Mouse (Mus musculus) limb, embryonic 14.5 days (tissue): ENCODE results near the gene Junb. TPM values are rescaled to one million over a fixed set of nuclear protein-coding genes. Genes with fewer than 3 reads are reported as not detected.

Experiments used
- ATAC-seq: fragments of 200-750 bp; cut with Nextera tagmentation; 2 replicates; pipeline ENCODE4 v1.8.0; 2017; ENCODE audit warnings: low read depth, moderate number of reproducible peaks, moderate TSS enrichment; ENCODE audit not compliant: low FRiP score
- DNase-seq: peaks from one replicate; pipeline ENCODE4 v3.0.0-alpha.2; 2015; ENCODE audit warnings: low spot score
- H3K27ac ChIP-seq: fragments of 300-500 bp; sonication (generic); replicated peaks from 2 replicates; pipeline ENCODE4 v1.5.1; 2014; ENCODE audit warnings: low read depth, mild to moderate bottlenecking, low read length, moderate library complexity, mixed read lengths
- H3K27me3 ChIP-seq: fragments of 300-500 bp; sonication (generic); 2 replicates; pipeline ENCODE4 v1.6.1; 2014; ENCODE audit warnings: low read length, mixed read lengths; ENCODE audit not compliant: control insufficient read depth, insufficient read depth
- H3K36me3 ChIP-seq: fragments of 300-500 bp; sonication (generic); 2 replicates; pipeline ENCODE4 v1.6.1; 2014; ENCODE audit warnings: mild to moderate bottlenecking, low read length, moderate library complexity, mixed read lengths; ENCODE audit not compliant: control insufficient read depth, insufficient read depth
- H3K4me1 ChIP-seq: fragments of 300-500 bp; sonication (generic); 2 replicates; pipeline ENCODE4 v1.6.1; 2014; ENCODE audit warnings: antibody characterized with exemption, low read length, mixed read lengths; ENCODE audit not compliant: control insufficient read depth, insufficient read depth
- H3K4me2 ChIP-seq: fragments of 300-500 bp; sonication (generic); replicated peaks from 2 replicates; pipeline ENCODE4 v1.6.1; 2014; ENCODE audit warnings: low read depth, mild to moderate bottlenecking, low read length, moderate library complexity; ENCODE audit not compliant: severe bottlenecking
- H3K4me3 ChIP-seq: fragments of 300-500 bp; sonication (generic); replicated peaks from 2 replicates; pipeline ENCODE4 v1.5.1; 2014; ENCODE audit warnings: low read length
- H3K9ac ChIP-seq: fragments of 300-500 bp; sonication (generic); 2 replicates; pipeline ENCODE4 v1.6.1; 2014; ENCODE audit warnings: mild to moderate bottlenecking, low read depth, low read length, moderate library complexity; ENCODE audit not compliant: severe bottlenecking
- H3K9me3 ChIP-seq: fragments of 300-500 bp; sonication (generic); 2 replicates; pipeline ENCODE4 v1.6.1; 2016; ENCODE audit warnings: low read length; ENCODE audit not compliant: control insufficient read depth
- POLR2A ChIP-seq: fragments of 200-500 bp; IDR thresholded peaks from 2 replicates; pipeline ENCODE4 v1.8.0; 2012; ENCODE audit warnings: inconsistent platforms, mild to moderate bottlenecking, moderate library complexity, borderline replicate concordance; ENCODE audit not compliant: insufficient read depth, insufficient read length; ENCODE audit errors: extremely low read depth
- WGBS: fragments of 180-500 bp; shearing (Covaris S2); extraction: QIAGEN DNeasy Blood & Tissue Kit; methylation state at CpG from one replicate; pipeline ENCODE4 v1.1.7; 2014; 5-methylcytosine and 5-hydroxymethylcytosine counted together
- polyA plus RNA-seq, 2 experiments: library from polyadenylated mRNA; depleted of rRNA in 1 of 2; stranded (reverse) in 1 of 2; unstranded in 1 of 2; fragments of >200 nt; fragmentation: Nextera tagmentation in 1 of 2; extraction: Ambion mirVana in 1 of 2; gene quantifications; 2 replicates each; pipeline versions ENCODE4 v1.2.1 to v1.2.3; 2012 to 2014

Junb gene
- polyA plus RNA-seq, 2 experiments, result 11.3 to 18.0 TPM

GRCm38 (mm10) chr8:85014431-85014830 lies 35.9 kb upstream of the Junb start, which contains the start of gene Best2:
TSS of gene Best2 (minus strand) at chr8:85014531.
- TF ChIP-seq POLR2A, result no peak
- ATAC-seq (no peak), DNase-seq (no peak)
- Histone ChIP-seq H3K9me3 (no peaks in the 10 kb centered on the region), H3K4me3 (peak within 1 kb of the TSS; percentile 24), H3K4me2 (peak within 1 kb of the TSS; percentile 44), H3K9ac (no peak within 1 kb of the TSS), H3K27me3 (peaks cover 34% of the 10 kb centered on the region), H3K27ac (no peak within 1 kb of the TSS), H3K4me1 (no peaks in the 10 kb centered on the region), H3K36me3 (peaks cover 19% of the 10 kb centered on the region)
- WGBS, result 56% methylated on average over 2 of the region's 2 CpGs

GRCm38 (mm10) chr8:85013230-85013840 lies 34.8 kb upstream of the Junb start:
- 2% methylated on average over 22 of the region's 26 CpGs for WGBS
- peaks cover 38% of the 10 kb centered on the region for H3K27me3 ChIP-seq
- ATAC-seq, result no peak

DNA sequence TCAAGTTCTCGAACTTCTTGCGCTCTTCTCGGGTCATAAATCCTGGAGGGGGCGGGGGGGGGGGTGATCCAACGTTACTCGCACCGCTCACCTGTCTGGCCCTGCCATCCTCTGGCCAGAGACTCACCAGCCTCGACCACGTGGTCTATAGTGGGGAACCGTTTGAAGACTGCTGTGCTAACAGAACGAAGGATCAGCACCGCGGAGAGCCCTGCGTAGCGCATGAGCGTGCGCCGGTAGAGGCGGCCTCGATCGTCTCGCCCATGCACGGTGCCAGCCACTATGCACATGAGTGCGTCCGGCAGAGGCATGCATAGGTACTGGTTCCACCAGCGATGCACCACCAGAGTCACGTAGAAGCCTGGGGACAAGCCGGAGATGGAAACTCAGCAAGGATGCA lies 32.7 kb upstream of the Junb start:
- Histone ChIP-seq H3K27ac (no peak overlapping the region), H3K36me3 (no peaks in the 10 kb centered on the region), H3K4me3 (no peak overlapping the region), H3K4me1 (no peaks in the 10 kb centered on the region), H3K9me3 (no peaks in the 10 kb centered on the region), H3K4me2 (no peak overlapping the region), H3K27me3 (peaks cover 43% of the 10 kb centered on the region), H3K9ac (no peak overlapping the region)
- ATAC-seq (no peak), DNase-seq (no peak)
- no peak for TF ChIP-seq POLR2A
- 17% methylated on average over 28 of the region's 28 CpGs for WGBS

More at GRCm38 (mm10) chr8:85013230-85013840, 34.8 kb upstream of the Junb start:
- peak overlapping the region; percentile 24 for H3K4me3 ChIP-seq
- H3K9ac ChIP-seq, result no peak overlapping the region
- H3K9me3 ChIP-seq, result no peaks in the 10 kb centered on the region
- peak; percentile 72 for DNase-seq
- no peak overlapping the region for H3K27ac ChIP-seq
- TF ChIP-seq POLR2A, result no peak
- peaks cover 9% of the 10 kb centered on the region for H3K36me3 ChIP-seq
- H3K4me1 ChIP-seq, result no peaks in the 10 kb centered on the region
- H3K4me2 ChIP-seq, result peak overlapping the region; percentile 44

- no peaks in the 10 kb centered on the region for H3K4me1 ChIP-seq
- H3K27me3 ChIP-seq, result peaks cover 29% of the 10 kb centered on the region
- H3K4me2 ChIP-seq, result no peak overlapping the region
- DNase-seq, result no peak
- 23% methylated on average over 15 of the region's 25 CpGs for WGBS
- H3K9ac ChIP-seq, result no peak overlapping the region
- no peaks in the 10 kb centered on the region for H3K9me3 ChIP-seq
- no peak for ATAC-seq
- no peaks in the 10 kb centered on the region; the same call in 1 of the 2 replicates for H3K36me3 ChIP-seq
- H3K4me3 ChIP-seq, result no peak overlapping the region
- H3K27ac ChIP-seq, result no peak overlapping the region
- TF ChIP-seq POLR2A, result no peak
These were observed 29.2 kb upstream of the Junb start for GRCm38 (mm10) chr8:85007686-85008085.

DNA sequence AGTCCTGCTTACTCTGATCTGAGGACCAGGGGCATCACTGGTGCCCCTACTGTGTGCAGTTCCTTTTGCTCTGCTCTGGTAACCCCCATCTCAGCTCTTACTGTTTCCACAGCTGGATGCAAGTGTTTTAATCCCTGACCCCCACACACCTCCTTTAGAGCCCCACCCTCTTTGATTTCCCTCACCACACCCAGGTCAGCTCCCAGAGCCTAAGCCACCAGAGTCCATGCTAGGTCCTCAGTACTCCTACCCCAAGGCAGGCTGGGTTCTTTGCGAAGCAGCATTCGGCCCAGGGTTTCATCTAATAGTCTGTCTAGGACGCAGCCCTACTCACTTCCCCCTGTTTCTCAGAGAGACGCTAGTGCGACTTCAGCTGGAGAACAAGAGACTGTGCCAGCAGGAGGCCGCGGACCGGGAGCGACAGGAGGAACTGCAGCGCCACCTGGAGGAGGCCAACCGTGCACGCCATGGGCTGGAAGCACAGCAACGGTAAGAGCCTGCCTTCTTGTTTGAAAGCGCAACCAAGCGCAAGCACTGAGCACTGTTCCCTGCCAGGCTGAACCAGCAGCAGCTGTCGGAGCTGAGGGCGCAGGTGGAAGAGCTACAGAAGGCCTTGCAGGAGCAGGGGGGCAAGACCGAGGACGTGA lies 19.3 kb upstream of the Junb start:
- no peak overlapping the region for H3K4me3 ChIP-seq
- 10% methylated on average over 19 of the region's 19 CpGs for WGBS
- 0 out of 2 replicates have a peak, but pooled peaks have one; percentile 15 for TF ChIP-seq POLR2A
- DNase-seq (peak; percentile 80), ATAC-seq (peak; percentile 48; the same call in 1 of the 2 replicates)
- H3K36me3 ChIP-seq, result peaks cover 6% of the 10 kb centered on the region; the same call in 1 of the 2 replicates
- H3K9me3 ChIP-seq, result no peaks in the 10 kb centered on the region
- no peak overlapping the region for H3K9ac ChIP-seq
- H3K4me2 ChIP-seq, result 0 out of 2 replicates have a peak overlapping the region, but pooled peaks have one; percentile 6
- H3K27ac ChIP-seq, result no peak overlapping the region
- H3K27me3 ChIP-seq, result no peaks in the 10 kb centered on the region
- H3K4me1 ChIP-seq, result no peaks in the 10 kb centered on the region; the same call in 1 of the 2 replicates
